Mouse (Mus musculus): ENCODE measurements around the gene Zfp651. TPM values are rescaled to one million over a fixed set of nuclear protein-coding genes. Genes with fewer than 3 reads are reported as not detected.

Gene Zfp651
- polyA plus RNA-seq, 1 experiment from 2014 or later, result 5.9 TPM

GRCm38 (mm10) chr9:121760271-121761090, 1.4 kb downstream of the Zfp651 start:
- H3K27me3 ChIP-seq (ENCODE audit: control insufficient read depth, insufficient read depth, low read length), result no peaks in the 10 kb centered on the region
- no peaks in the 10 kb centered on the region for H3K9me3 ChIP-seq (ENCODE audit: control insufficient read depth, low read length)
- peak overlapping the region; percentile 99 for H3K4me2 ChIP-seq
- peak overlapping the region; percentile 90 for H3K27ac ChIP-seq (ENCODE audit: low read depth, low read length)
- ATAC-seq (ENCODE audit: low FRiP score), result peak; percentile 77
- H3K9ac ChIP-seq (ENCODE audit: low read length), result peak overlapping the region; percentile 89
- H3K4me3 ChIP-seq (ENCODE audit: low read depth, low read length), result peak overlapping the region; percentile 83
- peaks cover 24% of the 10 kb centered on the region for H3K4me1 ChIP-seq (ENCODE audit: control insufficient read depth, insufficient read depth, low read length)
- peak; percentile 96 for DNase-seq (ENCODE audit: low spot score, missing footprints)
- under 1% methylated on average over 43 of the region's 43 CpGs for WGBS
- H3K36me3 ChIP-seq (ENCODE audit: control insufficient read depth, insufficient read depth, low read length), result no peaks in the 10 kb centered on the region; the same call in 1 of the 2 replicates

GRCm38 (mm10) chr9:121761091-121761665, 2.0 kb downstream of the Zfp651 start:
- 63% methylated on average over 10 of the region's 10 CpGs for WGBS

GRCm38 (mm10) chr9:121761787-121762186, 2.7 kb downstream of the Zfp651 start:
- no peaks in the 10 kb centered on the region for H3K9me3 ChIP-seq (ENCODE audit: control insufficient read depth, low read length)
- H3K9ac ChIP-seq (ENCODE audit: low read length), result no peak overlapping the region
- H3K4me3 ChIP-seq (ENCODE audit: low read depth, low read length), result no peak overlapping the region
- peaks cover 24% of the 10 kb centered on the region for H3K4me1 ChIP-seq (ENCODE audit: control insufficient read depth, insufficient read depth, low read length)
- H3K27ac ChIP-seq (ENCODE audit: low read depth, low read length), result no peak overlapping the region
- DNase-seq (ENCODE audit: low spot score, missing footprints) (no peak), ATAC-seq (ENCODE audit: low FRiP score) (no peak)
- H3K4me2 ChIP-seq, result no peak overlapping the region
- no peaks in the 10 kb centered on the region; the same call in 1 of the 2 replicates for H3K36me3 ChIP-seq (ENCODE audit: control insufficient read depth, insufficient read depth, low read length)
- WGBS, result 73% methylated on average over 8 of the region's 8 CpGs
- H3K27me3 ChIP-seq (ENCODE audit: control insufficient read depth, insufficient read depth, low read length), result no peaks in the 10 kb centered on the region

More at GRCm38 (mm10) chr9:121761091-121761665, 2.0 kb downstream of the Zfp651 start:
- Histone ChIP-seq H3K27me3 (ENCODE audit: control insufficient read depth, insufficient read depth, low read length) (no peaks in the 10 kb centered on the region), H3K4me3 (ENCODE audit: low read depth, low read length) (peak overlapping the region; percentile 83; the same call in 1 of the 2 replicates), H3K9ac (ENCODE audit: low read length) (peak overlapping the region; percentile 6; the same call in 1 of the 2 replicates), H3K27ac (ENCODE audit: low read depth, low read length) (no peak overlapping the region), H3K4me2 (peak overlapping the region; percentile 99), H3K4me1 (ENCODE audit: control insufficient read depth, insufficient read depth, low read length) (peaks cover 24% of the 10 kb centered on the region), H3K36me3 (ENCODE audit: control insufficient read depth, insufficient read depth, low read length) (no peaks in the 10 kb centered on the region; the same call in 1 of the 2 replicates), H3K9me3 (ENCODE audit: control insufficient read depth, low read length) (no peaks in the 10 kb centered on the region)
- DNase-seq (ENCODE audit: low spot score, missing footprints) (no peak), ATAC-seq (ENCODE audit: low FRiP score) (no peak)

GRCm38 (mm10) chr9:121762248-121762647, 3.1 kb downstream of the Zfp651 start:
- no peak overlapping the region for H3K4me3 ChIP-seq (ENCODE audit: low read depth, low read length)
- 89% methylated on average over 10 of the region's 10 CpGs for WGBS
- H3K4me1 ChIP-seq (ENCODE audit: control insufficient read depth, insufficient read depth, low read length), result peaks cover 24% of the 10 kb centered on the region
- H3K27me3 ChIP-seq (ENCODE audit: control insufficient read depth, insufficient read depth, low read length), result no peaks in the 10 kb centered on the region
- no peak for ATAC-seq (ENCODE audit: low FRiP score)
- no peak overlapping the region for H3K4me2 ChIP-seq
- H3K36me3 ChIP-seq (ENCODE audit: control insufficient read depth, insufficient read depth, low read length), result no peaks in the 10 kb centered on the region; the same call in 1 of the 2 replicates
- H3K27ac ChIP-seq (ENCODE audit: low read depth, low read length), result no peak overlapping the region
- no peaks in the 10 kb centered on the region for H3K9me3 ChIP-seq (ENCODE audit: control insufficient read depth, low read length)
- no peak overlapping the region for H3K9ac ChIP-seq (ENCODE audit: low read length)
- no peak for DNase-seq (ENCODE audit: low spot score, missing footprints)

GRCm38 (mm10) chr9:121762761-121763160, 3.6 kb downstream of the Zfp651 start:
- H3K9me3 ChIP-seq (ENCODE audit: control insufficient read depth, low read length), result no peaks in the 10 kb centered on the region
- ATAC-seq (ENCODE audit: low FRiP score), result no peak
- no peak overlapping the region for H3K27ac ChIP-seq (ENCODE audit: low read depth, low read length)
- 91% methylated on average over 25 of the region's 25 CpGs for WGBS
- H3K4me2 ChIP-seq, result no peak overlapping the region
- H3K27me3 ChIP-seq (ENCODE audit: control insufficient read depth, insufficient read depth, low read length), result no peaks in the 10 kb centered on the region
- H3K36me3 ChIP-seq (ENCODE audit: control insufficient read depth, insufficient read depth, low read length), result no peaks in the 10 kb centered on the region; the same call in 1 of the 2 replicates
- no peak for DNase-seq (ENCODE audit: low spot score, missing footprints)
- H3K9ac ChIP-seq (ENCODE audit: low read length), result no peak overlapping the region
- H3K4me1 ChIP-seq (ENCODE audit: control insufficient read depth, insufficient read depth, low read length), result peaks cover 24% of the 10 kb centered on the region
- H3K4me3 ChIP-seq (ENCODE audit: low read depth, low read length), result no peak overlapping the region

- no peaks in the 10 kb centered on the region for H3K27me3 ChIP-seq (ENCODE audit: control insufficient read depth, insufficient read depth, low read length)
- H3K4me1 ChIP-seq (ENCODE audit: control insufficient read depth, insufficient read depth, low read length), result peaks cover 17% of the 10 kb centered on the region
- no peak overlapping the region for H3K4me3 ChIP-seq (ENCODE audit: low read depth, low read length)
- H3K27ac ChIP-seq (ENCODE audit: low read depth, low read length), result no peak overlapping the region
- no peak for ATAC-seq (ENCODE audit: low FRiP score)
- H3K4me2 ChIP-seq, result no peak overlapping the region
- DNase-seq (ENCODE audit: low spot score, missing footprints), result no peak
- no peaks in the 10 kb centered on the region for H3K9me3 ChIP-seq (ENCODE audit: control insufficient read depth, low read length)
- H3K36me3 ChIP-seq (ENCODE audit: control insufficient read depth, insufficient read depth, low read length), result no peaks in the 10 kb centered on the region; the same call in 1 of the 2 replicates
- H3K9ac ChIP-seq (ENCODE audit: low read length), result no peak overlapping the region
- WGBS, result 93% methylated on average over 19 of the region's 19 CpGs
These were observed 4.6 kb downstream of the Zfp651 start for GRCm38 (mm10) chr9:121763716-121764115.

GRCm38 (mm10) chr9:121765166-121765855, 6.2 kb downstream of the Zfp651 start:
- no peaks in the 10 kb centered on the region for H3K9me3 ChIP-seq (ENCODE audit: control insufficient read depth, low read length)
- H3K27ac ChIP-seq (ENCODE audit: low read depth, low read length), result no peak overlapping the region
- H3K36me3 ChIP-seq (ENCODE audit: control insufficient read depth, insufficient read depth, low read length), result no peaks in the 10 kb centered on the region; the same call in 1 of the 2 replicates
- no peak overlapping the region for H3K9ac ChIP-seq (ENCODE audit: low read length)
- no peak overlapping the region for H3K4me3 ChIP-seq (ENCODE audit: low read depth, low read length)
- DNase-seq (ENCODE audit: low spot score, missing footprints) (no peak), ATAC-seq (ENCODE audit: low FRiP score) (no peak)
- WGBS, result 90% methylated on average over 16 of the region's 16 CpGs
- H3K27me3 ChIP-seq (ENCODE audit: control insufficient read depth, insufficient read depth, low read length), result no peaks in the 10 kb centered on the region
- peaks cover 12% of the 10 kb centered on the region for H3K4me1 ChIP-seq (ENCODE audit: control insufficient read depth, insufficient read depth, low read length)
- no peak overlapping the region for H3K4me2 ChIP-seq

GRCm38 (mm10) chr9:121772412-121772811, 13.3 kb downstream of the Zfp651 start:
- ATAC-seq (ENCODE audit: low FRiP score) (no peak), DNase-seq (ENCODE audit: low spot score, missing footprints) (no peak)
- Histone ChIP-seq H3K9ac (ENCODE audit: low read length) (no peak overlapping the region), H3K27me3 (ENCODE audit: control insufficient read depth, insufficient read depth, low read length) (peaks cover 8% of the 10 kb centered on the region), H3K27ac (ENCODE audit: low read depth, low read length) (no peak overlapping the region), H3K4me1 (ENCODE audit: control insufficient read depth, insufficient read depth, low read length) (no peaks in the 10 kb centered on the region), H3K4me2 (no peak overlapping the region), H3K9me3 (ENCODE audit: control insufficient read depth, low read length) (no peaks in the 10 kb centered on the region), H3K36me3 (ENCODE audit: control insufficient read depth, insufficient read depth, low read length) (no peaks in the 10 kb centered on the region), H3K4me3 (ENCODE audit: low read depth, low read length) (no peak overlapping the region)
- 80% methylated on average over 5 of the region's 5 CpGs for WGBS
